Mouse (Mus musculus): ENCODE results near the gene Mkln1.
A peak's percentile ranks its signal among the peaks of the same experiment; 100 is the strongest.

Gene Mkln1

DNA sequence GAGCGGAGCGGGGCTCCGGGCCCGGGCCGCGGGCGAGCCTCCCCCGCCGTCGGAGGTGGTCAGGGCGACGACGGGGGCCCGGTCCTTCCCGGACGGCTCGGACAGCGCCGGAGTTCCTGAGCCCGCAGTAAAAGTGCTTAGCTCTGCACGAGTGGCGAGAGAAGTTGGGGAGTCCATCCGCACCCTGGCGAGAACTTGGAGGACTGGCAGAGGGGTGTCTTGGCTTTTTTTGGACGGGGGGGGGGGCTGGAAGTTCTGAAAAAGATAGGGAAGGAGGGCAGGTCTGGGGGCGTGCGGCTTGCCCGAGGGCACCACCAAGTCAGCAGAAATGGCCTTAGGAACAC, 643 bp downstream of the Mkln1 start:
- DNase-seq (ENCODE audit: low read depth), result peak; percentile 49

- no peak for DNase-seq (ENCODE audit: low read depth)
These were observed 1.0 kb downstream of the Mkln1 start for GRCm38 (mm10) chr6:31399566-31399965.

- no peak for DNase-seq (ENCODE audit: low read depth)
These were observed 12.5 kb downstream of the Mkln1 start for GRCm38 (mm10) chr6:31411017-31411416.

- peak; percentile 61 for DNase-seq (ENCODE audit: low read depth)
These were observed 14.0 kb downstream of the Mkln1 start for GRCm38 (mm10) chr6:31412487-31412886.

DNA sequence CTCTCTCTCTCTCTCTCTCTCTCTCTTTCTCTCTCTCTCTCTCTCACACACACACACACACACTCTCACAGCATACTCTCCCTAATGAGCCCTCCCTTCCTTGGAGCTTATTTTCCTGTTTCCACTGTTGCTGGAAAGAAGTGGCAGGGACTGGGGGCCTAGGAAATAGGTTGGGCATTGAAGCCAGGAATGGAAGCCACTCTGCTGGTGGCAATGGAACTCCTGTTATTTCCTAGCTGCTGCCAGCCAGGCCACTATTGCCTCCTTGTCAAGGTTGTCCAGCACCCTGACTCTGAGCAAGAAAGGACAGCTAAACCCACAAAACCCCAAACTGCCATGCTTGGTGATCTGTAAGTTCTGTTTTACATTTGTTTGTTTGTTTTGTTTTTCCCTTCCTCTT, 15.0 kb downstream of the Mkln1 start:
- no peak for DNase-seq (ENCODE audit: low read depth)

DNA sequence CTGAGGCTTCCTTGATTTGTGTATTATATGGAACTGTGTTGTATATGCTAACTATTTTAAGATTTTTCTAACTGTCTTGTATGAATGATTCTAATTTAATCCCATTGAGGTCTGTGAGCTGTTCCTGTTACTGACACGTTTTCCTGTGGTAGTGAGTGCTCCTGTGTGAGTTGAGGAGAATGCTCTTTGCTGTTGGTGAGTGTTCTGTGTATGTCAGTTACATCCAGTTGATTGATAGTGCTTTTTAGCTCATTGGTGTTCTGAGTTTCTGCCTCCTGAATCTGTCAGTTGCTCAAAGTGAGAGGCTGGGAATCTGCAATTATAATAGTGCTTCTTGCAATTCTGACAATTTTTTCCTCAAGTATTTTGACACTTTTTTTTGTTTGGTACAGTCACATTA, 15.8 kb downstream of the Mkln1 start:
- no peak for DNase-seq (ENCODE audit: low read depth)

DNA sequence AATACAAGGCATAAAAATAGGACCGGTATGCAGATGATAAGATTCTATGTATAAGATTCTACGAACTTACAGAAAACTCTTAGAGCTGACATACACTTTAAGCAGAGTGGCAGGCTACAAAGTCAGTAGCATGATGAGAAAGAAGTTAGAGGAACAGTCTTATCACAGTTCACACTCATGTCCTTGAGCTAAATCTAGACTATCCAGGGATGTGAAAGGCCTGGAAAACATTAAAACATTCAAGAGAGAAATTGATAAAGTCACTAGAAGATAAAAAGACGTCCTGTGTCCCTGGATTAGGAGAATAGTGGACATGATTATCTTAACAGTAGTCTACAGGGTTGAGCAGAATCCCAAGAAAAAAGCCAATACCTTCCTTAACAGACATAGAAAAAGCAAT, 26.9 kb downstream of the Mkln1 start:
- no peak for DNase-seq (ENCODE audit: low read depth)

DNA sequence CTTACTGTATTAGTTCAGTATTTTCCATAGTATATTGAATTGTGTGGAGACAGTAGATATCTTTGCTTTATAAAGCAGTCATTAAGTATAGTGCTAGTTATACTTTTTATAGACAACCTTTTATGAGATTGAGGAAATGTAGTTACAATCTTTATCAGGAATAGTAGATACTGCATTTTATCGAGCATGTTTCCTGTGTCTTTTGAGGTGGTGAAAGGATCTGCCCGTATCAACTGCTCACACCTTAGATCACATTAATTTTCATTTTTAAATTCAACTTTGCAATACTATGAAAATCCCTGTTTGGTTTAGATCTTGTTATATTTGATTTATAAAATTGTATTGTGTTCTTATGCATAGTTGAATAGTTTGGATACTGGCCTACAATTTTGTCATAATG, 38.7 kb downstream of the Mkln1 start:
- DNase-seq (ENCODE audit: low read depth), result no peak

- DNase-seq (ENCODE audit: low read depth), result no peak
These were observed 46.7 kb downstream of the Mkln1 start for GRCm38 (mm10) chr6:31445258-31445657.

DNA sequence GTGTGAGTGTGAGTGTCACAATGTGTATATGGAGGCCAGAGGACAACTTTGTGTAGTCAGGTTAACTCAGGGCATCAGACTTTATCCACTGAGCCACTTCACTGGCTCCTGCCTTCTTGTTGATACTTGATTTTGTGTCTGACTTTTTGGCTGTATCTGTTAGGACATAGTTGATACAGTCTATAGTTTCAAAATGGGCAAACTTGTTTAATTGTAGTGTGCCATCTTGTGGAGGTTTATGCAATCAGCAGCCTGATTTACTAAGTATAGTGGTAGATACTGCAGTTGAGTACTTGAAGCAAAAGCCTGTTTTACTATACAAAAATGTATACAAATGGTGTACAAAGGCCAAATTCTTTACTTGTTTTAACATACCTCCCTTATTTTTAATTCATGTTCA, 55.2 kb downstream of the Mkln1 start:
- peak; percentile 61 for DNase-seq (ENCODE audit: low read depth)

DNA sequence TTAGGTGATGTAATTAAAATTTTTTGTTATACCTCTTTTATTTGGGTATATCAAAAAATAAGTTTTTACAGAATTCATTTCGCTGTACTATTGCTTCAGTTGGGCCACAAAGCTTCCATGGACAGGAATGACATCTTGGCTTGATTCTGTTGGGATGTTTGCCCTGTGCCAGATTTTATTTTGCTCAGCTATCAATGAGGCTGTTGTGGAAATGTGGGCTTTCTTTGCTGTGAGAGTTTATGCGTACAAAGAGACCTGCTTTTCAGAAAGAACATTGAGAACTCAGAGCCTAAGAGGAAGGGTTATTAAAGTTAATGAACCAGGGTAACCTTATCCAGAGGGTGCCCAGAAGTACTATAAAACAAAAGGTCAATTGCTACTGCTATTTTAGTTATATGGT, 56.8 kb downstream of the Mkln1 start:
- DNase-seq (ENCODE audit: low read depth), result no peak

- DNase-seq (ENCODE audit: low read depth), result no peak
These were observed 58.5 kb downstream of the Mkln1 start for GRCm38 (mm10) chr6:31456988-31457387.

GRCm38 (mm10) chr6:31469431-31469830, 70.9 kb downstream of the Mkln1 start:
- no peak for DNase-seq (ENCODE audit: low read depth)

- no peak for DNase-seq (ENCODE audit: low read depth)
These were observed 79.7 kb downstream of the Mkln1 start for GRCm38 (mm10) chr6:31478221-31478620.

- no peak for DNase-seq (ENCODE audit: low read depth)
These were observed 81.5 kb downstream of the Mkln1 start for GRCm38 (mm10) chr6:31480008-31480407.

- DNase-seq (ENCODE audit: low read depth), result no peak
These were observed 88.1 kb downstream of the Mkln1 start for GRCm38 (mm10) chr6:31486601-31487000.

DNA sequence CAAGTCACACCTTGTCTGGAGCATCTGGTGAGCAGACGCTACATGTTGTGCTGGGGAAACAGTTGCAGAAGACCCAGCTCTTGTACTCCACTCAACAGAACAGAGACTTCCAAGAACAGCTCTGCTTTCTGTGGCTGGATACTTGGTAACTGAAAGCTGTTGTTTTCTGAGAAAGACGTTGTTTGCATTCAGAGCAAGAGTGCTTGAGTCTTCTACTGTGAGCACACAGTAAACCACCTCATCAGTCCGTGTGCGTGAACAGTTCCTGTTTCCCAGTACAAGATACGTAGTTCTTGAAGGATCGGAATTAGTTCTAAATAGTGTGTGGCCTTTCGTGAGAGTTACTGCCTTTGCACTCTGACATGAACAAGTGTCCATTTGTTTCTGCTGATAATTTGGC, 91.4 kb downstream of the Mkln1 start:
- peak; percentile 38 for DNase-seq (ENCODE audit: low read depth)

DNA sequence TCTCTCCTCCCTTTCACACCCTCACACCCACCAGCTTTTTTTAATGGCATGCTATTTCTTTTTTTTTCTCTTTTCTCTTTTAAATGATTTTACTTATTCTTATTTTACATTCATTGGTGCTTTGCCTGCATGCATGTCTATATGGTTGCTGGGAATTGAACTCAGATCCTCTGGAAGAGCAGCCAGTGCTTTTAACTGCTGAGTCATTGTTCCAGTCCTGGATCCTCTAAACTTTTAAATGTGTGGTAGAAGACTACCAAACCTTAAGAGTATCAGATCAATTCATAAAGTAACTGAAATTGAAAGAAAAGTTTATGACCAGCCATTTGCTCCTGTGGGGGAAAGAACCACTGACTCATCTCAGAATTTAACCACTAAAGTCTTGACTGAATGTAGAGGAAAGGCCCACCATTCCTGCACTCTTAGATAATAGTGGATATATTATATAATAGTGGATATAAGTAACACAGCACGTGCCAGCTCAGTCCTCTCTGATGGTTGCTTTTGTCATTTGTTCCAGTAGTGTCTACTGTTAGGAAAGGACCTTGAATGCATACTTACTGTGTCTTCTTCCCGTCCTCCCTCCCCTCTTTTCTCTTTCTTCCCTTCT, 96.7 kb downstream of the Mkln1 start:
- DNase-seq (ENCODE audit: low read depth), result peak; percentile 51

- DNase-seq (ENCODE audit: low read depth), result no peak
These were observed 97.7 kb downstream of the Mkln1 start for GRCm38 (mm10) chr6:31496227-31496626.

DNA sequence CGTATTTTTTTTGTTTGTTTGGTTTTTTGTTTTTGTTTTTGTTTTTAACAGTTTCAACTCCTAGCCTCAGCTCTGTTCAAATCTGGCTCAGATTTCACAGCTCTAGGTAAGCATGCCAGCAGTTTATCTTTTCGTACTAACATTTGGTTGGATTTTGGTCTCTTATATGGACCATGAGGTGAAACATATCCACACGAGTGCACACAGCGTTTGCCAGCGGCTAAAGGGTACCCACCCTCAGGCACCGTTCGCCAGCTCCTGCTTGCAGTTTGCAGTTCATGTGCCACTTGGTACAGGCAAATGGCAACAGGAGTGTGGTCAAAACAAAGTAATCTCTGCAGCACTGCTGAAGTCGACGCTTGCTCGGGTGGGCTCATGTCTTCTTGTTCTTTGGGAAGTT, 101.3 kb downstream of the Mkln1 start:
- no peak for DNase-seq (ENCODE audit: low read depth)

GRCm38 (mm10) chr6:31500260-31500659, 101.7 kb downstream of the Mkln1 start:
- no peak for DNase-seq (ENCODE audit: low read depth)

- DNase-seq (ENCODE audit: low read depth), result no peak
These were observed 102.2 kb downstream of the Mkln1 start for GRCm38 (mm10) chr6:31500691-31501090.

DNA sequence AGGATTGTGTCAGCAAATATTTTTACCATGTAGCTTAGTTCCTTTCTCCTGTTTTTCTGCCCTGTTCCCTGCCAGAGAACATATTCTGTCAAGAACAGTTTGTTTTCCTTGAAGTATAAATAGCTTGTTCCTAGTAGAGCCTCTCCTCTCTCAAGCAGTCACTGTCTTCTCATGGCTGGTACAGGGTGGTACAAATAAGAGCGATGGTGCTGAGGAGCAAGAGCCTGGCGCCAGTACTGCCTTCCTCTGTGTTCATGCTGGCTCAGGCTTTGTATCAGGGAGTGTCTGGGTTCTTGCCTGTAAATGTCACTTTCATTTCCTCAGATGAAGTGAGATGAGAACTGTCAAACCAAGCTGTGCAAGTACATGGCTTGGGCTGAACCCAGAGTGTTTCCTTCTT, 104.1 kb downstream of the Mkln1 start:
- DNase-seq (ENCODE audit: low read depth), result no peak

- DNase-seq (ENCODE audit: low read depth), result no peak
These were observed 115.2 kb downstream of the Mkln1 start for GRCm38 (mm10) chr6:31513726-31514125.

Data from induced T-regulatory cell, adult 2 months (primary cell).